Mouse (Mus musculus) gastrocnemius, adult 2 months (tissue): Measurements from ENCODE around the gene Gm20388. TPM values are rescaled to one million over a fixed set of nuclear protein-coding genes. Genes with fewer than 3 reads are reported as not detected.

Experiments
- DNase-seq: peaks from one replicate; pipeline ENCODE4 v3.0.0; 2022
- H3K27ac ChIP-seq: fragments of 200-600 bp; 2 replicates; pipeline ENCODE4 v1.8.1; 2022; ENCODE audit warnings: mild to moderate bottlenecking
- H3K4me3 ChIP-seq: fragments of 200-600 bp; 2 replicates; pipeline ENCODE4 v1.8.1; 2022; ENCODE audit warnings: mild to moderate bottlenecking, moderate library complexity
- CTCF ChIP-seq: fragments of 200-600 bp; IDR thresholded peaks from 2 replicates; pipeline ENCODE4 v1.8.1; 2022; ENCODE audit warnings: antibody characterized with exemption, mild to moderate bottlenecking, moderate library complexity
- intact Hi-C: fragments of 180-260 bp; cut with DNase I; formaldehyde crosslinking; loops from one replicate; pipeline ENCODE4 v1.15.1; 2025
- total RNA-seq, 2 experiments: library from RNA; stranded (reverse); gene quantifications; 2 replicates each; pipeline ENCODE4 v1.2.3; 2021

The Gm20388 gene
- total RNA-seq, 2 experiments from 2014 or later = 6.1 to 15.0 TPM

DNA sequence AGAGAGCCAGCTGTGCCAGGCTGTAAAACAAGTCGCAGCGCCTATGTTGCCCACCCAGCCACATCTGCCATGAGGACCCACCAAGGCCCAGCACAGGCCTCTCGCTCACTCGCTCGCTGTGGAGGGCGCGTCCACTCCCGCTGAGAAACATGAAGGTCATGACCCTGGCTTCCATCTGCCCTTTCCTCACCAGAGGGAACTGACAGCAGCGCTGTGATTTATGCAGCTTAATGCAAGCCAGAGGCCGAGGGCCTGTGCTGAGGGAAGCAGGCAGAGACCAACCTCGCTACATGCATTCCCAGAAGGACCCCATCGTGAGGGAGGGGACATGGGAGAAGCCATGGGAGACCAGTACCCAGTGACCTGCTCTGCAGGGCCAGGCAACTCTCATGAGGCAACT is 1029.6 kb downstream of the Gm20388 start:
- DNase-seq = no peak
- TF ChIP-seq CTCF = no peak
- Histone ChIP-seq H3K27ac (no peak overlapping the region), H3K4me3 (no peak overlapping the region)
- intact Hi-C loops = no loop called here

DNA sequence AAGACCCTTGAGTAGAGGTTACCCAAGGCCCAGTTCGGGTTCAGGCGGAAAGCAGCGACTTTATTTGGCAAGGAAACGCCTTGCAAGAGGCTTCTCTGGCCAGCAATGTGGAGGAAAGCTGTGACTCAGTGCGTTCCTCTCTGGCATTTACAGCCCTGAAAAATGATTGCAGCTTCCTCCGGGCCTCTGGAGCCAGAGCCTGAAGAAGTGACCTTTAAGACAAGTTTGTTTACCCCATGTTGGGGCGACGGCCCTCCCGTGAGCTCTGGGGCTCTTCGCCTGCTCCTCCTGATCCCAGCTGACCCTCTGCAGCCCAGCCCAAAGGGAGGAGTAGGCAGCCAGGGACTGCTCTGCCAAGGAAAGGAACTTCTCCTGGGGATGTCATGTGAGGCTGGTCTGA is 1036.6 kb downstream of the Gm20388 start:
- no peak for TF ChIP-seq CTCF

DNA sequence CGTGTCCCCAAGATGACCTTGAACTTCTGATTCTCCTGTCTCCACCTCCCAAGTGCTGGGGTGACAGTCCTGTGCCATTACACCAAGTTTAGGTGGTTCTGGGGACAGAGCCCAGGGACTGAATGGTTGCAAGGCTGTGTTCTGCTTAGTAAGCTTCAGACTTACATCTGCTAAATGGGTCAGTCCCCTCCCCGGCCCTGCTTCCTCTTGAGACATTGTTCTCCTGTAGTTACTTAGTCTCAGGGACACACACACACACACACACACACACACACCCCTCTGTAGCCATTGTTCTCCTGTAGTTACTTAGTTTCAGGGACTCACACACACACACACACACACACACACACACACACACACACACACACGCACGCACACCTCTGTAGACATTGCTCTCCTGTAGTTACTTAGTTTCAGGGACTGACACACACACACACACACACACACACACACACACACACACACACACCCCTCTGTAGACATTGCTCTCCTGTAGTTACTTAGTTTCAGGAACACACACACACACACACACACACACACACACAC is 1037.5 kb downstream of the Gm20388 start:
- intact Hi-C loops = no loop called here
- TF ChIP-seq CTCF = no peak
- no peak for DNase-seq
- Histone ChIP-seq H3K4me3 (no peak overlapping the region), H3K27ac (peak overlapping the region; percentile 80)

More for the DNA sequence above, 1036.6 kb downstream of the Gm20388 start:
- H3K27ac ChIP-seq = peak overlapping the region; percentile 80
- DNase-seq = peak; percentile 36
- intact Hi-C loops = no loop called here
- no peak overlapping the region for H3K4me3 ChIP-seq

DNA sequence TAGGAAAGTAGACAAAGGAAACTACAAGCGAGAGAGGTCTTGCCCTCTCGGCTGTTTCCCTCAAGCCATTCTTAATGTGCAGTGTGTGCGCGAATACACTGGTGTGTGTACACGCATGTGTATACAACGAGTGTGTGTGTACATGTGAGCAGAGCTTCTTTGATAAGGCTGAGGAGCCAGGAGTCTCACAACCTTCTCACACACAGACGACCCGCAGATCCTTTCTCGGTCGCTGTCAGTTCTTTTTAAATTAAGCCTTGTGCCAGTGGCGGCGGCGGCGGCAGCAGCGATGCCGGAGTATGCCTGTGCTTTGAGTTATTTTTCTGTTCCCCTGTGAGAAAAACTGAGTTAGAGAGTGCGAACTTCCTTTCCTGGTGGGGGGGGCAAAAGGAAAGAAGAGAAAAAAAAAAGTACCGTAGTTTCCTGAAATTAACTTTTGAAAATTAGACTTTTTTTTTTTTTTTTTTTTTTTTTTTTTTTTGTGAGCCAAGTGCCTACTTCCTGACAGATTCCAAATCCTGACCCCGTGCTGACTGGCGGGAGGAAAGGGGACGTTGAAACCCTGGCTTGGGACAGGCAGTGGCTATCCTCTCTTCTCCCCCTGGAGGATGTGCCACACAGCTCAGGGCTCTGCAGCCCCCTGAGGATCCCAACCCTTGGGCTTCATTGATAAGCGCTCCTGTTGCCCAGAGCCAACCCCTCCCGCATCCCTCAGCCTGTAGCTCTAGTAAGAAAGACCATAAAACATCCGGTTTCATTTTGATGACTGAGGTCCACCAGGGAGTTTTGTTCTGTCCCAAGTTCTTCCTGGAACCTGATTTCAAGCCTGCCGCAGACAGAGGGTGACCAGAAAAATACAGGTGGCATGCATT is 1038.2 kb downstream of the Gm20388 start:
- peak overlapping the region; percentile 50 for H3K4me3 ChIP-seq
- intact Hi-C loops = no loop called here
- H3K27ac ChIP-seq = peak overlapping the region; percentile 58
- no peak for DNase-seq
- no peak for TF ChIP-seq CTCF

DNA sequence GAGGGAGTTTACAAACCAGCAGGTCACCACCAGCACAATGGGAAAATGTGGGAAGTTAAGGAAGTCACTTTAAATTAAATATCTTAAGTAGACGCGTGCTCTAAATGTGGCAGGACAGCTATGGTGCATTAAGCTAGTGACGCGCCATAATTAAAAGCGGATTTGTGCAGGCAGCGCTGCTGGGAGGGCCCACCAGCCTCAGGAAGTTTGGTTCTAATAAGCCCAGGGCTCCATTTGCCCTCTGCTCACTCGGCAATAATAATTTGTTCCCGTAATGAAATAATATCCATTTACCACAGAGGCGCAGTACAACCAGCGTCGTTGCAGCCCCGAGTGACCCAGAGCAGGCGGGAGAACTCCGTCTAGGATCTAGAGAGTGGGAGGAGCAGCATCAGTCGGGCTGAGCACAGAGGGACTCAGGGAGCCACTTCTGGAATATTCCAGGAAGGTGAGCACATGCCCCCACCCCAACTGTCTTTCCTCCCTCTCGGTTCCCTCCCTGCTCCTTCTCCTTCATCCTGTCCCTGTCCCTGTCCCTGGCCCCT is 1040.1 kb downstream of the Gm20388 start:
- Histone ChIP-seq H3K27ac (no peak overlapping the region), H3K4me3 (no peak overlapping the region)
- DNase-seq = no peak
- TF ChIP-seq CTCF = no peak
- intact Hi-C loops = no loop called here

DNA sequence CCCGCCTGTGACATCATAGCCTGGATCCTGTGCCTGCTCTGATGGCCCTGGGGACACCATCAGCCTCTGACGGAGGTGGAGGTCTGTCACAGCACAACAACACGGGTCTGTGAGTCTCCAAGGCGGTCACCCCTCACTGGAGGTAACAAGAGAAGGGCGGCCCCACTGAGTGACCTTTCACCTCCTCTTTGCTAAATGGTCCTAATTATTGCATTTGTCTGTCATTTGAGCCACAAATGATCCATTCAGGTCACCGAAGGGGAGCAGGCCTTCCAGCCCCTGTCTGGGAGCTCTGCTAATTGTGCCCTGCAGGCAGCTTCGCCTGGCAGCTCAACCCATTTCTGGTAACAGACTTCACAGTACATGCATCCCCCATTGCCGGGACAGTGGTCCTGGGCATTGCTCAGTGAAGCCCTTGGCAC is 1048.8 kb downstream of the Gm20388 start:
- intact Hi-C loops = no loop called here

DNA sequence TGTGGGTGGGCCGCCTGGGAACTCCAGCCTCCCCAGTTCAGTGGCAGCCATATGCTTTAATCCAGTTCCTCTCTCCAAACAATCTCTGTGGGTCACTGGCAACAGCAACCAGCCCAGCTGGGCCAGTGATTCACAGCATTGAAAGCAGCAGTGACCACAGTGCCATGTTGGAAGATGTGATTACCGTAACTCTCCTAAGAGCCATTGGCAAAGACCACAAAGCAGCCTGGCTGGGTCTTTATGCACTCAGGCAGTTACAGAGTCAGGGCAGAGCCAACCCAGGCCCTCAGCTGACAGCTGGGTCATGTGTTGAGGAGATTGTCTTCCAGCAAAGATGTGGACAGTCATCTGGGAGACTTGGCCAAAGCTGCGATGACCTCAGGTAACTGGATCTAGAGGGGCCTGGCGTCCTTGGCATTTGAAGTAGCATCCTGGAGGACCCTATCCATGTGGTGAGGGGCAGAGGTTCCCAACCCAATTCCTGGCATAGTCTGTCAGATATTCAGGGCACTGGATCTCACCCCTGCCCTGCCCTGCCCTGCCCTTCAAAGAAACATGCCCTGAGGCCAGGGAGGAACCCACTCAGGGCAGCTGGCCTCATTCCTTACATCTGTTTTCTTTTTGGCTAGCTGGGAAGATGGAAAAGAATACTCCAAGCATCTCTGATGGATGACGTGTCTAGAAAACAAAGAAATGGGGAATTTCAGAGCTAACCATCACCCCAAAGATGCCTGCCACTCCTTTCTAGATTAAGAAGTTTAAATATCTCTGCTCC is 1052.2 kb downstream of the Gm20388 start:
- H3K27ac ChIP-seq = no peak overlapping the region
- peak; percentile 44 for DNase-seq
- intact Hi-C loops = no loop called here
- no peak overlapping the region for H3K4me3 ChIP-seq
- no peak for TF ChIP-seq CTCF

More for the DNA sequence above, 1048.8 kb downstream of the Gm20388 start:
- Histone ChIP-seq H3K4me3 (no peak overlapping the region), H3K27ac (no peak overlapping the region)
- TF ChIP-seq CTCF = no peak
- no peak for DNase-seq

DNA sequence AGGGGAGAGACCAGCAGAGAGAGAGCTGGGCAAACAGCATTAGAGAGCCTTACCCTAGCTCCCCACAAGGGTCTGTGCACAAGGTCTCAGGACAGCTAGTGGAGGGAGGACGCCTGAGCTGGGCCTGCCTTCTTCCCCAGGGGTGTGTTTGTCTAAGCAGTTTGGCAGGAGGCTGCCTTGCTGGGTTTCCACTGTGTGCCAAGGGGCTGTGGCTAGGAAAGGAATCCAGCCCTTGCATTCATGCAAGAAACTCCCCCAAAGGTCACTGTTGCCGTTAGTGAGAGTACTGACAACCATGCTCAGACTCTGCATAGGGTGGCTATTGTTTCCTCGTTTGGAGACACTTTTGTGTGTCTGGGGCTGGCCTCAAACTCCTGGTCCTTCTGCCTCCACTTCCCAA is 1055.9 kb downstream of the Gm20388 start:
- Histone ChIP-seq H3K4me3 (no peak overlapping the region), H3K27ac (no peak overlapping the region)
- DNase-seq = no peak
- intact Hi-C loops = no loop called here
- TF ChIP-seq CTCF = no peak

DNA sequence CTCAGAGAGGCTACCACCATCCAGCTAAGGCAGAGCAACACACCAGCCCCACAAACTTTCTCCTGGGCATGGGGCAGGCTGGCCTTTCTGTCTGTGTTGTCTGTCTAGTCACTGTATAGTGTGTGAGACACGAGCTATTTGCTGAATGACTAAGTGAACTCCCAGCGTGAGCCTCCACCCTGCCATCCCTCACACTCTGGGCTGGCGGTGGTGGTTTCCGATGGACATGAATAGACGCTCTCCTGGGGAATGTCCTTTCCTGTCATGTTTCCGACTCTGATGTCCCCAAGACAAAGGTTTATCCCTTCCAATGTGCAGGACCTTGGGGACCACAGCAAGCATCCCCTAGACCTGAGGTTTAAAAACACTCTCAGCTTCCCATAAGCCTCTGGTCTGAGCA is 1057.7 kb downstream of the Gm20388 start:
- intact Hi-C loops = no loop called here
- Histone ChIP-seq H3K27ac (no peak overlapping the region), H3K4me3 (no peak overlapping the region)
- DNase-seq = no peak
- TF ChIP-seq CTCF = no peak

DNA sequence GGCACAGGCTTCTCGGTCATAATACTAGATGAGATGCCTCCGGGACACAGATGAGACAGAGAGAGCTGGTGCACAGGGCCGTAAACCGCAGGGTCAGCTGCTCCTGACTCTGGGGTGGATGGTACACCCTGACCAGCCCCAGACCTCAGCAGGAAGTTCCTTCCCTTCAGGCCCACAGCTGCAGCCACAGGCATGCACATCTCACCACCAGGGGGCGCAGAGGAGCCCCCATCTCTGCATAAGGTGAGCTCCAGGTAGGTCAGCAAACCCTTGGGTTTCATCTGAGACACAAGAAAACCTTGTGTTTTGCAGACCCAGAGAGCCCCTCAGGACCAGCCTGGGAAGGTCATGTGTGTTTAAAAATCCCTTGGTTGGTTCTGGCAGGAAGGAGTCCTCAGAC is 1059.7 kb downstream of the Gm20388 start:
- peak; percentile 88 for TF ChIP-seq CTCF
- no peak overlapping the region for H3K27ac ChIP-seq
- intact Hi-C loops = loop anchor here (1.0 kb wide), 1 partner anchor 122 kb away; no protein-coding TSS in a partner anchor
- peak; percentile 71 for DNase-seq
- no peak overlapping the region for H3K4me3 ChIP-seq

DNA sequence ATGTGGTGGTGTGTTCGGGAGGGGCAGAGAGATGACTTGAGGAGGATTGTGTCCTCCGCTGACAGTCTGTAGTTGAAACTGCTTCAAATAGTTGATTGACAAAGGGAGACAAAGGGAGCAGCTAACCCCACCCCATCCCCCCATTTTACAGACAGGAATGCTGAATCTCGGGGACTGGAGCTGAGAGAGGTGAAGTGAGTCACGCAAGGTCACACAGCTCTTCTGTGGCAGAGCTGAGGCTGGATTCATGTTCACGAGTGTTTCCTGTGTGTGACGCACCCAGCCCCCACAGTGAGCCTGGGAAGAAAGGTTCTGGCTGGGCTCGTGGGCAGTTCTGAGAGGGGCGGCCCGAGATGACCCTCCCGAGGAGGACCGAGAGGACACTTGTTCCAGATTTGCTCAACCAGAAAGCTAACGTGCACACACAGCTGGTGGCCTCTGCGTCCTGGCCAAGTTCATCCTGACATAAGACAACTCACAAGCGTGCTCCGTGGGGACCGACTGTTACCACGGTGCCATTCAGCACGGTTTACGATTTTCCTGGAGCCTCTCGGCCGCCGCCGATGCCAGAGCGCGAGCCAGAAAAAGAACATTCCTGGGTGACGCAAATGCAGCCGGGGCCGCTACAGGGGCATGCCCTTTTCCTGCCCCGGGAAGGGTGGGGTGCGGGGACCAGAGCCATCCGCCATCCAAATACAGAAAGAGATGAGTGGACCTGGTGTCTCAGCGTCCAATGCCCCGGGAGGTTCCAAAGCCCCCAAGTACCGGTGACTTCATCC is 1061.2 kb downstream of the Gm20388 start:
- Histone ChIP-seq H3K27ac (peak overlapping the region; percentile 75), H3K4me3 (peak overlapping the region; percentile 69)
- DNase-seq = peak; percentile 82
- TF ChIP-seq CTCF = no peak
- intact Hi-C loops = no loop called here

DNA sequence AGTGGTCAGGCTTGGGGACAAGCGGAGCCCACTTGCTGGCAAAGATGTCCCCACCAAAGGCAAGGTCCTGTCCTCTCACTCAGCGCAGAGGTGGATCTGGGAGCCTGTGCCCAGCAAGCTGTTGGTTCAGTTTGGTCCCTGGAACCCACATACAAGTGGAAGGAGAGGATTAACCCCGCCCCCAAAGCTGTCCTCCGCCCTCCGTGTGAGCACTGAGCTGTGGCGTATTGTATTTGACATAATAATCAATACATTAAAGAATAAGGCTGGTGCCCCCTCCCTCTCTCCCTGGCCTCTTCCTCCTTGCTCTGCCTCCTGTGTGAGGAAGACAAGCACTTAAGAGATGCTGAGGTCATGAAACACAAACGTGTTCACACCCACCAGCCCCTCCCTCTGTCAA is 1062.4 kb downstream of the Gm20388 start:
- peak overlapping the region; percentile 75 for H3K27ac ChIP-seq
- H3K4me3 ChIP-seq = no peak overlapping the region
- TF ChIP-seq CTCF = no peak
- DNase-seq = no peak
- intact Hi-C loops = no loop called here
